Mouse (Mus musculus) cerebellum, adult 11 months (tissue): ENCODE data around the gene Dppa4.
A peak's percentile ranks its signal among the peaks of the same experiment; 100 is the strongest.
"Not testable (repeated sequence)": the region's sequence is repeated elsewhere in the genome, so short reads cannot be mapped to it uniquely, and the experiment has no call there.

Experiments
- DNase-seq: peaks from one replicate; pipeline ENCODE4 v3.0.0; 2022

The Dppa4 gene

DNA sequence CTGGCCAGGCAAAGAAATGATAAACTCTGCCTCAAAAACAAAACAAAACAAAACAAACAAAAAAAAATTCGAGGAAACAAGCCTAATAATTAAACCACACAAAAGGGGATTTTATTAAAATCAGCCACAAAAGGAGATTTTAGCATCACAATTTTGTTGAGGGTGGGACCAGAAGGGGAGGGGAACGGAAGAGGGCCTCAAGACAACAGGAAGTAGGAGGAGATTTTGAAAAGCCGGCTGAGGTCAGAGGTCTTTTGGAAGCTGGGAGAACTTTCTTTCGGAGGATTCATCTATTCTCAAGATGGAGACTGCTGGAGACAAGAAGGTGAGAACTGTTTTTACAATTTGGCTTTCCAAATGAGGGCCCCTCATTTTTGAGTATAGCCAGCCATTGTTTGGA, at the start of gene Dppa4:
TSS of gene Dppa4 (plus strand) at position 217 of the 400 bp plus-strand sequence.
- no peak for DNase-seq

DNA sequence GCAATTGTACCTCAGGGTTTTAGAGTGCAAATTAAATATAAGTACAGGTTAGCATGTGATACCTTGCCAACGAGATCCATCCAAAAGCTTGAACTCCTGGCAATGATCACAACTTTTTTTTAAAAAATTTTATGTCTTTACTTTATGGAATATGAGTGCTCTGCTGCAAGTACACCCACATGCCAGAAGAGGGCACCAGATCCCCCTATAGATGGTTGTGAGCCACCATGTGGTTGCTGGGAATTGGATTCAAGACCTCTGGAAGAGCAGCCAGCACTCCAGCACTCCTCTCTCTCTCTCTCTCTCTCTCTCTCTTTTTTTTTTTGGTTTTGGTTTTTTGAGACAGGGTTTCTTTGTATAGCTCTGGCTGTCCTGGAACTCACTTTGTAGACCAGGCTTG, 48.5 kb upstream of the Dppa4 start:
- no peak for DNase-seq

DNA sequence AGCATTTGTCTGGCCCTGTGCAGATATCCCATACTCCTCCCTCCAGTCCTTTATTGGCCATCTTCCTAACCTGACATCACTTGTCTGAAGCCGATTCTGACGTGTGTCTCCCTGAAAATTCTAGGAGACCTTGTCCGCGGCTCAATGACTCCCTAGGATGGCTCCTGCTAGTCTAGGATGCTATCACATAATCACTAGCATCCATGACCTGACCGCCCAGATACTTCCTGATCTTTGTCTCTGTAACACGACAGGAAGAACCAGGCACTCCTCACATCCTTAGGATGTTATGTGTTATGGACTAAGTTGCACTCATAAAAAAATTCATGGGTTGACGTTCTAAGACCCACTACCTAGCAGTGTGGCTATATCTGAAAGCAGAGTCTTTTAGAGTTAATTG, 45.9 kb upstream of the Dppa4 start:
- no peak for DNase-seq

DNA sequence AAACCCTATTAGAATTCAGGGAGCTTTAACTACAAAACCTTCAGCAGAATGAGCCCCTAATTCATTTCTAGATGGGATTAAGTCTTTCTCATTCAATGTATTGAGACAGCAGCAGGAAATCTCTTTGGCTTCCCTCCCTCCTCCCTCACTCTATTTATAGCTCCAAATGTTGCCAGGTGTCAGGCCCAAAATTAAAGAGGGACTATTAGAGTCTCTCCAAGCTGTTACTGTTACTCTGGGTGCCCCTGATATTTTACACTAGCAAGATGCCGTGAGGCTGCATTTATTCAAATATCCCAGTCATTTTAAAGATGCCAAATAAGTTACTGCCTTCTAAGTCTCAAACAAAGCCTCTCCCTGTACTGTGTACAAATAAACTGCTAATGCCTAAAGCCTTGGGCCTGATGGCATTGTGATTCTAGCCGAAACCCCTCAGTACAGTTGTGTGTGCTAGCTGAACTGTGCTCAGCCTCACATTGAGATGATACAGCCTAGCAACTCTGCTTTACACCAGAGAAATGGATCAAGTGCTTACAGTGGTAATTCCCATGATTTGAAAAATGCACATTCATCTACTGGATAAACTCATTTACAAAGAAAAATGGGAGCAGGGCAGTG, 36.4 kb upstream of the Dppa4 start:
- no peak for DNase-seq

DNA sequence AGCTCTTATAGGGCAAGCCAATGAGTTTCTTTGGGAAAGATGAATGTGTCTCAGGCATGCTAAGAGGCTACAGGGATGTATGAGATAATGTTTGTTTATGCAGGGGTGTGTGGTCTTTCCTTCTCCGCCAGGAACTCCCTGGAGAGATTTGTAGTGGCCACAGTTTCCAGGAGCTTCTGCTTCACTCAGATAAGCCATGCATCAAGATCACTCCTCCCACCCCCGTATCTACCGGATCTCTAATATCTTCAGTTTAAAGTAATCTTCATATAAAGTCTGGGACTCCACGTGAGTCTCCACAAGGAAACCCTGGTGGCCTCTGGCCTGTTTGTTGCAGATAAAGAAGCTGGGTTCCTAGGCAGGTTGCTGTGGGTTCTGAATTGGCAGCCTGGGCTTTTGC, 30.7 kb upstream of the Dppa4 start:
- DNase-seq: no peak

DNA sequence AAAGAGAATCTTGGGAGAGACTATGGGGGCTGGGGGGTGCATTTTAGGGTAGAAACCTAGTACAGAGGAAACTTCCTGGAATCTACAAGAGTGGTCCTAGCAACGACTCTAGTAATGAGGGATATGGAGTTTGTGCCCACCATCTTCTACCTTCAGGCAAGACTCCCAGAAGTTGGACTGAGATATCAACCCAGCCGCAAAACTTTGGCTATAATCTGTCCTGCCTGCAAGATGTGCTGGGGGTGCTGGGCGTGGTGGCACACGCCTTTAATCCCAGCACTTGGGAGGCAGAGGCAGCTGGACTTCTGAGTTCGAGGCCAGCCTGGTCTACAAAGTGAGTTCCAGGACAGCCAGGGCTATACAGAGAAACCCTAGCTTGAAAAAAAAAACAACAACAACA, 28.9 kb upstream of the Dppa4 start:
- DNase-seq: no peak

DNA sequence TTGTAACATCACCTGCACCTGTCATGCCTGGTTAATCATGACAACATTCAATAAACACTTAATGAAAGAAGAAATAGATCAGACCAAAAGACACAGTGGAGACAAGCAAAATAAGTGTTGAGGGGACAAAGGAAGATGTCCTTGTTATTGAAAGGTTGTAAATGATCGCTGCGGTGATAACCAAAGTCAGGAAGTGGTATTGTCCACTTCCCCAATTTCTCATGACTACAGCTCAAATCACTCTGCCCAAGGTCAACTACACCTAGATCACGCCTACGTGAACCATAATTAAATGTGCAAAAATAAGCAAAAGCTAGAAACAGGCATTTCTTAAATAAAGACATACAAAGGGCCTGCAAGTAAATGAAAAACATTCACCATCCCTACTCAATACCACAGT, 24.0 kb upstream of the Dppa4 start:
- DNase-seq: no peak

DNA sequence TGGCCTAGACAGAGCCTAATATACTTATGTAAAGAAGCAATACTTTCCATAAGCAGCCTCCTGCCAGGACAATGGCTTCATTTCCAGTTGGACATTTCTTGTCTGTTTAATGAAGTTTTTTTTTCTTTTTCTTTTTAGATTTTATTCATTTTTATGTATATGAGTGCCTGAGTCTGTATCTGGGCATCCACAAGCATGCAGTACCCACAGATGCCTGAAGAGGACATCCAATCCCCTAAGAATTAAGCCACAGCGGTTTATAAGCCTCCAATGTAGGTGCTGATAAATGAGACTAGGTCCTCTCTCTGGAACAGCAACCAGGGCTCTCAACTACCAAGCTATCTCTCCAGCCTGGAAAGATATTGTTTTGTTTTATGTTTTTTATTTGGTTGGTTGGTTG, 20.6 kb upstream of the Dppa4 start:
- DNase-seq: no peak

DNA sequence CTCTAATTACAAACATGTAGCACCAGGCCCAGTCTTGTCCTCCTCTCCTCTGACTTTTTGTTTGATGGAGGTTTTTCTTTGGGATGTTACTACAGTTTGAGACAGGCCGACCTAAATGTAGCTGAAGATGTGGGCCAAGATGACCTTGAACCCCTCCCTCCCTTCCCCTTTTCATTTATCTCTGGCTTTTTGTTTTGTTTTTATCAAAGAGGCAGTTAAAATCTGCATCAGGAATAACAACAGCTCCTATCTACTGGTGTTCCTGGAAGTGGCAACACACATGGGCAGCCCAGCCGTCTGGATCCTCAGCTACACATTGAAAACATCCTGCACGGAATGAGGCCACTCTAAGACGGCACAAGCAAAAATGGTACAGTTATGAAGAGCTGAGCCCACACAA, 17.7 kb upstream of the Dppa4 start:
- no peak for DNase-seq

DNA sequence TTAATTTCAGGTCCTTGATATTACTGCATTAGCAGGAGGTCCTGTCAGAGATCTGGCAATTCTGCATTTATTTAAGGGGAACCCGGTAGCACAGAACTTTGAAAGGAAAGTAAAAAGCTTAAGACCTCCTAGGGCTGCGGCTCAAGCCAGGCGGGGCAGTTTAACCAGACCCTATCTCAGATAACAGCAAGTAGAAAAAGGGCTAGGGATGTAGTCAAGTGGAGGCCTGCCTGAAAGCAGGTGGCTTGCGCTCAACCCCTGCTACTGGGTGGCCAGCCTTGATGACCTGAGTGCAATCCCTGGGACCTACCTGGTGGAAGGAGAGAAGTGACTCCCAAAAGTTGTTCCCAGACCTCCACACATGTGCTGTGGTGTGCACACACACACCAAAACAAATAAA, 6.6 kb upstream of the Dppa4 start:
- no peak for DNase-seq

DNA sequence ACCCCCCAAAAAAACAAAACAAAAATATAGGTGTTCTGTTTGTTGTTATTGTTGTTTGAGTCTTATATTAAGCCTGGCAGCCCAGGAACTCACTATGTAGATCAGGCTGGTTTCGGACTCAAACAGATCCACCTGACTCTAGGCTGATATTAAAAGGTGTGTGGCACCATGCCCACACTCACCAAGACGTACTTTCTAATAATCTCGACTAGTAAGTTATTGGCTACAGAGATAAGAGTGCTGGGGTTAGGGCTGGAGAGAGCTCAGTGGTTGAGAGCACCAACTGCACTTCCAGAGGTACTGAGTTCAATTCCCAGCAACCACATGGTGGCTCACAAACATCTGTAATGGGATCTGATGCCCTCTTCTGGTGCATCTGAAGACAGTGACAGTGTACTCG, 2.6 kb upstream of the Dppa4 start:
- no peak for DNase-seq

DNA sequence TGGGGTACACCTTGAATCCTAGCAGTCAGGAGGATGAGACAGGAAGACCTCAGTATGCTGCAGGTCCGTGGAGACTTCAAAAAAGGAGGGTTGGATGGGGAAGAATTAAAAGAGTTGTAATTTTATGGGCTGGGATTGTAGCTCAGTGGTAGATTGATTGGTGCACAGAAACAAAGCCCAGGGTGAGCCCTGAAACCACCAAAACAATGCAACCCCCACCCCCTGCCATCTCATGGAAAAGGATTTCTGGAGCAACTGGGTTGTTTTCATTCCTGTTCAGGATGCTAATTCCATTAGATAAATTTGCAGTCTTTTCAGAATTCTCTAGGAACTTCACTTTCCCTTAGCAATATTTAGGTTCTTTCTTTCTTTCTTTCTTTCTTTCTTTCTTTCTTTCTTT, 732 bp upstream of the Dppa4 start:
- no peak for DNase-seq

DNA sequence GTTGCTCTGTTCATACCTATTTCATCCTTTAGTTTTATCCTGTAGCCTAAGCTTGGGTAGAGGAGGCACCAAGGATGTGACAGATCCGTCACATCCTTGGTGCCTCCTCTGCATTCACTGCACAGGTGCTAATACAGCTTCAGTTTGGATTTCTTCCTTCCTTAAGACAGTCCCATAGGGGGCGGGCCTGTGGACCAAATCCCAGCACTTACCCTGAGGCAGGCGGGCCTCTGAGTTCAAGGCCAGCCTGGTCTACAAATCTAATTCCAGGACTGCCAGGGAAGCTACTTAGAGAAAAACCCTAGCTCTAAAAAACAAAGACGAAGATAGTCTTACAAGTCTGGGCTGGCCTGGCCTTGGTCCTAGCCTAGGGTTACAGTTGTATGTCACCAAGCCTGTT, 2.0 kb downstream of the Dppa4 start:
- no peak for DNase-seq

DNA sequence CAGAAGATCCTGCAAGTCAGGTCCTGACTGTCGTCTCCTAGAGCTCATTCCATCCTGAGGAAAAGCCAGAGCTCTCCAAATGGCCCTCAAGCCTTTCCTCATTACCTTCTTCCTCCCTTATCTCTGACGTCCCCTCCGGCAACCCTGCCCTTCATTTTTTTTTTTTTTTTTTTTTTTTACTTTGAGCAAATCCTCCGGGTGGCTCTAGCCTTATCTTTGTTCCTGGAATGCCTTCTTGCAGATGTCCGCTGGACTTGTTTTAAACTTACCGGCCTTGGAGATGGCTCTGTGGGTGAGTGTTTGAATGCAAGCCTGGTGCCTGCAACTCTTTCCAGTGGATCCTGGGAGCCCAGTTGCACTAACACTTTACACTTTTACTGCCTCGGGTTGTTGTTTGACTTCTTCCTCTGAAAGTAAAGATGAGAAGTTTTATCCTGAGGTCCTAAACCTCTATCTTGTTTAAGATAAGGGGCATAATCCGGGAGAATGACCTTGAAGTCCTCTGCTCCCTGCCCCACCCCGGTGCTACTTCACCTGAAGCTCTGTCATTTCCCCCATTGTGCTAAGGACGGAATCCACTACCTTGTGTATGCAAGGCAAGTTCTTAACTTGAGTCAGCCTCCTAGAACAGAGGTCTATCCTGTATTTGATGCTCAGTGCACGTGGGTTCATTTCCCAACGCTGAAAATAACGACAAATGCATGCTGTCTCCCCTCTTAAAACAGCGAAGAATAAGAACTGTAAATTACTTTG, 14.0 kb downstream of the Dppa4 start:
- DNase-seq: no peak

DNA sequence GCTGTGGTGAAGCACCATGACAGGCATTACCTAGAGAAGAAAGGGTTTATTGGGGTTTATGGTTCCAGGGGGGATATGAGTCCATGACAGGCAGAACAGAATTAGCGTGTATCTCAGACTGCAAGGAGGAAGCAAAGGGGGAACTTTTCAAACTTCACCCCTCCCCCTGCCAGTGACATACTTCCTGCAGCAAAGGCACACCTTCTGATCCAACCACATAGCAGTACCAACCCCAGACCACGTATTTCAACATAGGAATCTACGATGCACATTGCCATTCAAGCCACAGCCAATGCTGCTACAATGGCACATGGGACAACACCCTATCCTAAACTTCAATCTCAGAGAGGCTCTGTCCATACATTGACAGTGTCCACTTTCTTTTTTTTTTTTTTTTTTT, 16.4 kb downstream of the Dppa4 start:
- DNase-seq: no peak

DNA sequence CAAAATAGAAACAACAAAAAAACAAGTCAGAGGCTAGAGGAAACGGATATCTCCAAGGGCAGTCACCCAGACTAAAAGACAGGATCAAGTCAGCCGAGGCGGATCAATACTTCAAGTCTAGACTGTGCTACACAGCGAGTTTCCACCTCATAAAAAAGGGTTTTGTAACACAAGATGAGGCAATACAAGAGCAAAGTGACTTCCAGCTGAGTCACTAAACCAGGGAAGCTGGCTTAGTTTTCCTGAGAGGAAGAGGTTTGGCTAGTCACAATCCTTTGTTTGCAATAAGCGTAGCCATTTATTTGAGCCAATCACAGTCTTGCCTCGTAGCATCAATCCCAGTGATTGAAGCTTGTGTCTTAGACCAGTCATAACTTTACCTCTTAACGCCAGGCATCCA, 20.0 kb downstream of the Dppa4 start, which contains the start of gene Dppa2:
TSS of gene Dppa2 (plus strand) at position 400 of the 400 bp plus-strand sequence.
- DNase-seq: no peak

DNA sequence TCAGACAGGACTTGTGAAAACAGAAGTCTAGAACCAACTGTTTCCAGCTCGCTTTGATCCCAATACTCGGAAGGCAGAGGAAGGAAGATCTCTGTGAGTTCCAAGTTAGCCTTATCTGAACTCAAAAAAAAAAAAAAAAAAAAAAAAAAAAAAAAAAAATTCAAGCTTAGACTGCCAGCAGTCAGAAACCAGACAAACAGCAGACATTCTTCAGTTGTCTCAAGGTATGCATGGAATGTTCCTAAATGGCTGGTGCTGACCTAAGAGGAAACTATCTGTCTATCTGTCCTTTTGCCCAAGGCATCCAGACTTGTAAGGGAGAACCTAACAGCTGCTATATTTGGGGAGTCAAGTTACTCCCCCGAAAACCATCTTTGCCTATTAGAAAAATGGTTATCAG, 20.4 kb downstream of the Dppa4 start:
- DNase-seq: no peak

DNA sequence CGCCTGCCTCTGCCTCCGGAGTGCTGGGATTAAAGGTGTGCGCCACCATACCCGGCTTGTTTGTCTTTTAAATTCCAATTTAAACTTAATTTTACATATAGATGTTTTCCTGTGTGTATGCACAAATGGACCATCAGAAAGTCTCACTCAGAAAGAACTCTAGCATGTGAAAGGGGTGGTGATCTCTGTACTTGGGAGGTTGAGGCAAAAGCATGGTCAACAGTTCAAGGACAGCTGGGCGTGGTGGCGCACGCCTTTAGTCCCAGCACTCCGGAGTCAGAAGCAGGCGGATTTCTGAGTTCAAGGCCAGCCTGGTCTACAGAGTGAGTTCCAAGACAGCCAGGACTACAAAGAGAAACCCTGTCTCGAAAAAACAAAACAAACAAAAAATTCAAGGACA, 25.4 kb downstream of the Dppa4 start:
- DNase-seq: not testable (repeated sequence)

DNA sequence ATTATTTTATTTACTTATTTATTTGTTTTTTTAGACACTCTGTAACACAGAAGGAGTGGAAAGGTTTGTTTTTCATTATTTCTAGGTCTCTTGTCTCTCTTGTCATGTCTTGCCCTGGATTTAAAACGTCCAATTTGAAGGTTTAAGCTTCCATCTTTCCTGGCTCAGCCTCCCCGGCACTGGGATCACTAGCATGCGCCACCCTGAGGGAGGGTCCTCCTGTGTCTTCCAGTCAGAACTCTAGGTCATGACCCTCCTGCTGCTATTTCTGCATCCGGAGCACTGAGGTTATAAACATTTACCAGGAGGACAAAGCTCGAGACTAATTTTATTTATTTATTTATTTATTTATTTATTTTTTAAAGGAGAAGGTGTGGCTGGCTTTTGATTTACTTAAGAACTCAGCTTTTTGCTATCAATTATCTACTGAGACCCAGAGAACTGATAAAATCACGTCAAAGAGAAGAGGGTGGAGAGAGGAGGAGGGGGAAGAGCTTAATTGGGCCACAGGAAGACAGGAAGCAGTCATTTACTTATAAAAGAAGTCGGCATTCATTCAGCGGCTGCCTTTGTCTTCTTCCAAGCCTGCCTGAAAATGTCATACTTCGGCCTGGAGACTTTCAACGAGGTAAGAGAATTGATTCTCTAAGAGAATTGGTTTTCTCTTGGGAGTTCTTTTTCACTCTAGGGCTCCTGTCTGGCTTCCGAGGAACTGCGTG, 26.5 kb downstream of the Dppa4 start:
- DNase-seq: no peak

DNA sequence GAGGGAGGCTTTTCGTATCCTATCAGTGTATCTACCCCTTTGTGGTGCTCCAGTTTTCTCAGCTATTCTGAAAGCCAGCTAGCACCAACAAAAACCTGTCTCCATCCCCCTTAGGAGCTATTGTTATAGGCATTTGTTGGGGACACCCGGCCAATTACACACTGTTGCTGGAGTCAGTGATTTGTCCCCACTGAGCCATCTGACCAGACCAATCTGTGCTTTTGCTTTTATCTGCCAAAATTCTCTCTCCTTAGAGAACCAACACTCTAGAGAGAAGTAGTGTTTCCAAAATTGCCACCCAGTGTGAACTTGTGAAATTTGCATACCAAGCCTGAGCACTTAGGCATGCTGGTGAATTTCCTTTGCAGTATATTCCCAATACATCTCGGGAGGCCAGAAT, 31.8 kb downstream of the Dppa4 start:
- peak; percentile 31 for DNase-seq

DNA sequence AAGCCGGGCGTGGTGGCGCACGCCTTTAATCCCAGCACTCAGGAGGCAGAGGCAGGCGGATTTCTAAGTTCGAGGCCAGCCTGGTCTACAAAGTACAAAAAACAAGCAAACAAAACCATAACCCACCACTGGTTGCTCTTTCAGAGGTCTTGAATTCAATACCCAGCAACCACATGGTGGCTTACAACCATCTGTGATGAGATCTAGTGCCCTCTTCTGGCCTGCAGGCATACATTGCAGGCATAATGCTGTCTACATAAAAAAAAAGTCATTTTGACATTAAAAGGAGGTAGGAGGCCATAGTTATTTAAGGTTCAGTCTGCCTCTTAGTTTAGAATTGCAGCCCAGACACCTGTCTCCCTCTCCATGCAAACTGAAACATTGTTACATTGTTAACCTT, 37.2 kb downstream of the Dppa4 start:
- no peak for DNase-seq

DNA sequence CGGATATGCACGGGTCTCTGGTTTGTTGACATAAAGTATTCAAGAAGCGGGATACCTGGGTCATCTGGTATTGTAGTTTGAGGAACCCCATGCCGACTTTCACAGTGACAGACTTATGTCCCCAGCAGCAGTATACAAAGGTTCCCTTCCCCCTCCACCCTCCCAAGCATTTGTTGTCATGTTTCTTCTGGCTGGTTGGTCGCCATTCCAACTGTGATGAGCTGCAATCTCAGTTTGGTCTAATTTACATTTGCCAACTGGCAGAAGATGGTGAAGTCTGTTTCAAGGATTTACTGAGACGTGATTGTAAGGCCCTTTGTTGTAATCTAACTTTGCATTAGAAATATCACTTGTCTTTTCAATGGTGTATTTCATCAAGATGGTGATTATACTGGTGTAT, 39.6 kb downstream of the Dppa4 start:
- no peak for DNase-seq

DNA sequence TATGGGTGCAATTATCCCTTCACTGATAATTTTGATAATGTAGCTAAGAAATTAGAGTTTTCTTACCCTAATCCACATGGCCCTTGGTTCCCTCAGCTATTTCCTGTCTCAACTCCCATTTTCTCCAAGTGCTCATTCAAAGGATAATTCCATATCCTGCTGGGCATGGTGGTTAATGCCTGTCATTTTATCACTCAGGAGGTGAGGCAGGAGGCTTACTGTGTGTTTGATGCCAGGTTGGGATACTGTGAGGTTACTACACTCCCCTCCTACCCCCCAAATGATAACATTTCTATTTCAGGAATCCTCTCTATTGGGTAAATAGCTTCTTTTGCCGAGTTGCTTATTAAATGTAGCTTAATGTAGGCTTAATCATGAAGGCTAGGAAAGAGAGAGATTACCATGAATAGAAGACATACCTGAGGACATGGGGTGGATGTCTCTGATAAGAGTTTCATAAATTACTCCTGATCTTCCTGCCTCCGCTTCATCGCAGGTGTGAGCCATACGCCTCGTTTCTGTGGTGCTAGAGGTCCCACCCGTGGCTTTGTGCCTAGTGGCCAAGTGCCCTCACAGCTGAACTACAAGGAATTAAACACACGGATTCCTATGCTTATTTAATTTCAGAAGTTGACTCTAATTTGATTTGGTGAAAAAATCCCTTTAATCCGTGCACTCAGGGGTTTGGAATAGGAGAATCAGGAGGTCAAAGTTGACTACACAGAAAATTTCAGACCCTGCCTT, 40.2 kb downstream of the Dppa4 start:
- DNase-seq: no peak

DNA sequence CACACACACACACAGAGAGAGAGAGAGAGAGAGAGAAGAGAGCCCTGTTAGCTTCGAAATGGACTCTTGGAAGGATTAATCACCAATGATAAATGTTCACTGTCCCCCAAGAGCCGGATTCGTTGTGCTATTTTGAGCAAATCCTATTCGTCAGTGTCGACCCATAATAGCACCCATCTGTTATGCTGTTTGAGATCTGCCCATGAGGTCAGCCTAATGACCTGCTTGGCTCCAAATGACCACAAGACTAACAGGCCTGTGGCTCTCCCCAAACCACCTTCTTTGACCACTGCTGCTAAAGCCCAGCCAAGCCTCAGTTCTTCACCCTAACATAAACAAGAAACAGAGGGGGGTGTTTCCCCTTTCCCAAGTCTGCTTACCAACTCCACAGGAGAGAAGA, 43.4 kb downstream of the Dppa4 start:
- DNase-seq: peak; percentile 40
